Mouse (Mus musculus) lung, adult 2 months (tissue): Measurements from ENCODE around the gene Brwd1.

ENCODE experiments used
- CTCF ChIP-seq: fragments of 200-500 bp; IDR thresholded peaks from 2 replicates; pipeline ENCODE4 v1.5.1; 2011; ENCODE audit warnings: mild to moderate bottlenecking, low read length, control low read depth; ENCODE audit not compliant: insufficient read depth
- POLR2A ChIP-seq: fragments of 200-500 bp; IDR thresholded peaks from 2 replicates; pipeline ENCODE4 v1.6.1; 2011; ENCODE audit warnings: low read depth, mild to moderate bottlenecking, control low read depth, low read length, borderline replicate concordance; ENCODE audit errors: extremely low read depth

DNA sequence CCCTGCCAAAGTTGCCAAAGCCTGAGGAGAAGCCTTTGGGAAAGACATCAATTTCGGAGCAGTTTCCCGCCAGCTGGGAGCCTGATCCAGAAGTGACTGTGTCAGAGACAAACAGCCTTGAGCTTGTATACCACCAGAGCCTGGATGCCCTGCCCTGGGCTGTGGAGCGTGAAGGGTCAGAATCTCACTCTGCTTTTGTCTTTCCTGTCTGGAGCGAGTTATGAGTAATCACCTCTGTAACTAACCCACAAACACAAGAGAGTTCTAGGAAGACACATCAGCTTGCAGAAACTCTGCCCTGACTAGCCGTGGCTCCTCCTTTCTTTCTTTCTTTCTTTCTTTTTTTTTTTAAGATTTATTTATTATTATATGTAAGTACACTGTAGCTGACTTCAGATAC lies 13.6 kb upstream of the Brwd1 start:
- TF ChIP-seq CTCF (no peak), POLR2A (no peak)
